Mouse (Mus musculus): Measurements from ENCODE around the gene Gm43738. TPM values are rescaled to one million over a fixed set of nuclear protein-coding genes. Genes with fewer than 3 reads are reported as not detected.
A peak's percentile ranks its signal among the peaks of the same experiment; 100 is the strongest.
"Not testable (repeated sequence)": the region's sequence is repeated elsewhere in the genome, so short reads cannot be mapped to it uniquely, and the experiment has no call there.

Gene Gm43738
- polyA plus RNA-seq, 1 experiment from 2014 or later: not detected

DNA sequence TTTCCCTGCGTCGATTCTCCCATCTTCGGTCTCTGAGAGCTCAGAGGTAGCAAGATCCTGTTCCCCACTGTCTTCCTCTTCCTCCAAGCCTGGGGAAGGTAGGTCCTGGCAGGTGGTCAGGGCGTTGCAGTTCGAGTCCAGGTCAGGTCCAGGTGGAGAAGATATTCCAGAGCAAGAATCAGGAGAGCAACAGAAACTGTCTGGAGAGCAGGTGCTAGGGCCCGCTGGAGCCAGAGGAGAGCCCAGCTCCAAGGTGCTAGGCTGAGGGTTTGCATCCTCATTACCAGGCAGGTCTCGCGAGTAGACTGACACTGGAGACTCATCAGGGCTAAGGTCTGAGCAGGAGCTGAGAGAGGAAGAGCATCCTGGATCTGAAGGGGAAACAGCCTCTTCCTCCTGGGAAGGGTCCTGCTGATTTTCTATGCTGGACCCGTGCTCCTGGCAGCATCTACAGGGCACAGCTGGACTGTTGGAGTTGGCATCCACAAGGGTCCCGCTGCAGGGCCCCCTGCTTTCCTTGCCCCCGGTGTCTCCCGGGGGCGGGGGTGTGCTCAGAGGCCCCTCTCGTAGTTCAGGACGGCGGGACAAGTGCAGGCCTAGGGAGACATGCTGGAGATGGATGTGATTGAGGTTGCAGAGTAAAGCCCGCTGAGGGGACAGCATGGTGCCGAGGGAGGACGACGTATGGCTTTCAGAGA, 8.9 kb downstream of the Gm43738 start:
- Histone ChIP-seq H3K9ac (peak overlapping the region; percentile 72), H3K36me3 (replicated peaks; ENCODE audit: control insufficient read depth, insufficient read depth) (peaks cover 55% of the 10 kb centered on the region), H3K27ac (peak overlapping the region; percentile 71), H3K4me3 (replicated peaks; ENCODE audit: low read length) (peak overlapping the region; percentile 73), H3K27me3 (ENCODE audit: control insufficient read depth, insufficient read depth, low read length) (no peaks in the 10 kb centered on the region), H3K4me2 (replicated peaks) (peak overlapping the region; percentile 98), H3K4me1 (replicated peaks; ENCODE audit: control insufficient read depth, insufficient read depth, low read length) (peaks cover 32% of the 10 kb centered on the region), H3K9me3 (ENCODE audit: control insufficient read depth, low read length) (no peaks in the 10 kb centered on the region)
- 6% methylated on average over 20 of the region's 20 CpGs for WGBS
- DNase-seq (ENCODE audit: low spot score) (no peak), ATAC-seq (ENCODE audit: low FRiP score) (no peak)

DNA sequence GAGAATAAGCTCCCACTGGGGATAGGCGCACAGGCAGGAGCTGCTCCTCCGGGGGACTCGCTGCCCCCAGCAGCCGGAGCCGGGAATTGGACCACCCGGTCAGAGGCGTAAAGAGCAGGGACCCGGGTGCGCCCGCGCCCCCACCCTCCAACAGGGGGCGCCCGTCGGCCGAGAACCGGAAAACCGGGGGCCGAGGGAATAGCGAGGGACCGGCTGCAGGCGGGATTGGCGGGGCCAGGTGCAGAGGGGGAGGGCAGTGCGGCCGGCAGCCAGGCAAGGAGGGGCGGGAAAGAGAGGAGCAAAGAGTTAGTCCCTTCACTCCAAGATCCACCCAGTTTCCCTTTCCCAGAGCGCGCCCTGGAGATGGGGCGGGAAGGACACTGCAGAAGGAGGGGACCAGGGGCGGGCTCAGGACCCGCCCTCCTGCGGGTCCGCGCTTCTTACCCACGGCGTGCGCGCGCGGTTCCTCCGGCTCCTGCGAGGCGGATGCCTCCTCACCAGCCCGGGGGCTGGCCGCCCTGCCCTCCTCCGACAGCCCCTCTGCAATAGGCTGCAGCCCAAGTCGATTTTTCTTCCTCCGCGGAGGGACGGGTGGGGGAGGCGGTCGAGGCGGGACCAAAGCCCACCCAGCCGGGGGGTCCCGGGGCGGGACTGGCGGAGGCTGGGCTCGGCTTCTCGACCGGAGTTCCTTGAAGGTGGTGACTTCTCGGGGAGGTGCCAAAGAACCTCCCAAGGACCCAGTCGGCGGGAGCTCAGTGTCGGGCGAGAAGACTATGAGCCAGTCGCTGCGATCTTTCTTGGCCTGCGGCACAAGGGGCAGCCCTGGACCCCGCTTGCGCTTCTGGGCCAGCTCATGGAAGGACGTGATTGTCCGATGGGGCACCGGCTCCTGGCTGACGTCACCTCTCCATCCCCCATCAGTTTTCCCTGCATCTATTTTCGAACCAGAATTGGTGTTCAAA, 9.9 kb downstream of the Gm43738 start:
- WGBS: under 1% methylated on average over 71 of the region's 74 CpGs
- Histone ChIP-seq H3K27me3 (ENCODE audit: control insufficient read depth, insufficient read depth, low read length) (no peaks in the 10 kb centered on the region), H3K36me3 (replicated peaks; ENCODE audit: control insufficient read depth, insufficient read depth) (peaks cover 55% of the 10 kb centered on the region), H3K27ac (peak overlapping the region; percentile 71), H3K4me3 (replicated peaks; ENCODE audit: low read length) (peak overlapping the region; percentile 73), H3K4me2 (replicated peaks) (peak overlapping the region; percentile 98), H3K4me1 (replicated peaks; ENCODE audit: control insufficient read depth, insufficient read depth, low read length) (peaks cover 32% of the 10 kb centered on the region), H3K9me3 (ENCODE audit: control insufficient read depth, low read length) (no peaks in the 10 kb centered on the region), H3K9ac (peak overlapping the region; percentile 72)
- DNase-seq (ENCODE audit: low spot score) (peak; percentile 72), ATAC-seq (ENCODE audit: low FRiP score) (peak; percentile 53; the same call in 1 of the 2 replicates)

DNA sequence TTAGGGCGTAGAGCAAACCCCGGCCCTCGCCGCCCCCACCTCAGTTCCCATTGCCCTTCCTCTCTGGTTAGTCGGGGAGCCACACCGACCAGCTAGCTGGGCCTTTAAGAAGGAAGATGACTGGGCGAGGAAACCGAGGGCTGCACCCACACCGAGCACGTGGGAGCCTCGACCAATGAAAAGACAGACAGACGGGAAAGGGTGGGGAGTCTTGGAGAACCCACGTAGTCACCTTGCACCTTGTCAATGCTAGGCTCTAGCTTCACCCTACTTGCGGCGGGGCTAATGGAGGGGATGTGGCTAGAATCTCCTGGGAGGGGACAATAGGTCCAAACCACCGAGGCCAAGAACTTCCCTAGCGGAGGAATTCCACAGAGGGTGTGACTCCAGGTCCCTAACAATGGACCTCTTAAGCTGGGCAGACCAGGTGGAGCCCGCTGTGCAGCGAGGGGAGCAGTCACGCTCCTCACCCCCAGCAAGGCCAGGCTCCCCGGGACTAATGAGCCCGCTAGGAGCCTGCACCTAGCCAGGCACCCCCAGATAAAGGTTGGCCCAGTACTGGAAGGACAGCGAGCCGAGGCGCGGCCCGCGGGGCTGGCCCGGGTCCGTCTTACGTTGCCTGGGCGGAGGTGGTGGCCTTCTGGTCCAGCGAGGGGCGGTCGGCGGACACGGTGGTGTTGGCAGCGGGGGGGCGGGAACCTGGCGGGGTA, 10.9 kb downstream of the Gm43738 start:
- under 1% methylated on average over 40 of the region's 40 CpGs for WGBS
- Histone ChIP-seq H3K9me3 (ENCODE audit: control insufficient read depth, low read length) (no peaks in the 10 kb centered on the region), H3K4me1 (replicated peaks; ENCODE audit: control insufficient read depth, insufficient read depth, low read length) (peaks cover 32% of the 10 kb centered on the region), H3K9ac (peak overlapping the region; percentile 72), H3K4me3 (replicated peaks; ENCODE audit: low read length) (peak overlapping the region; percentile 73), H3K4me2 (replicated peaks) (peak overlapping the region; percentile 98), H3K36me3 (replicated peaks; ENCODE audit: control insufficient read depth, insufficient read depth) (peaks cover 54% of the 10 kb centered on the region), H3K27me3 (ENCODE audit: control insufficient read depth, insufficient read depth, low read length) (no peaks in the 10 kb centered on the region), H3K27ac (peak overlapping the region; percentile 71)
- DNase-seq (ENCODE audit: low spot score) (peak; percentile 73), ATAC-seq (ENCODE audit: low FRiP score) (peak; percentile 69)

DNA sequence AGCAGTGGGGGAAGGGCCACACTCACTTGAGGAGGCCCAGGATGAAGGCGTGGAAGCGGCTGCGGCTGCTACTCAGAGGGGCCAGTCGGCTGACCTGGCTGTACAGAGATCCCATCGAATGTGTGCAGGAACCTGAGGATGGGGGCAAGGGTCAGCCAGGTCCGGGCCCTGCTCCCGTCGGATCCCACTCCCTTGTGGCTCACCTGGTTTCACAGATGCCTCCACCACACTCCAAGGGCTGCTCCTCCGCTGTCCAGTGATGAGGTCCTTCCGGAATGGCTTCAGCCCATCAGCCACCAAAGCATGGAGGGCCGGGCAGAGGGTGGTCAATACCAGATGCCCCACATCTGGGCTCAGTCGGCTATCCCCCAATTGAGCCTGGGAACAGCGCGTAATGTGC, 11.9 kb downstream of the Gm43738 start:
- ATAC-seq (ENCODE audit: low FRiP score) (no peak), DNase-seq (ENCODE audit: low spot score) (no peak)
- 73% methylated on average over 14 of the region's 14 CpGs for WGBS
- H3K9ac ChIP-seq: no peak overlapping the region
- H3K9me3 ChIP-seq (ENCODE audit: control insufficient read depth, low read length): no peaks in the 10 kb centered on the region
- H3K27me3 ChIP-seq (ENCODE audit: control insufficient read depth, insufficient read depth, low read length): no peaks in the 10 kb centered on the region
- H3K4me1 ChIP-seq (replicated peaks; ENCODE audit: control insufficient read depth, insufficient read depth, low read length): peaks cover 32% of the 10 kb centered on the region
- H3K4me3 ChIP-seq (replicated peaks; ENCODE audit: low read length): peak overlapping the region; percentile 73; the same call in 1 of the 2 replicates
- no peak overlapping the region for H3K27ac ChIP-seq
- peak overlapping the region; percentile 98 for H3K4me2 ChIP-seq (replicated peaks)
- H3K36me3 ChIP-seq (replicated peaks; ENCODE audit: control insufficient read depth, insufficient read depth): peaks cover 54% of the 10 kb centered on the region

DNA sequence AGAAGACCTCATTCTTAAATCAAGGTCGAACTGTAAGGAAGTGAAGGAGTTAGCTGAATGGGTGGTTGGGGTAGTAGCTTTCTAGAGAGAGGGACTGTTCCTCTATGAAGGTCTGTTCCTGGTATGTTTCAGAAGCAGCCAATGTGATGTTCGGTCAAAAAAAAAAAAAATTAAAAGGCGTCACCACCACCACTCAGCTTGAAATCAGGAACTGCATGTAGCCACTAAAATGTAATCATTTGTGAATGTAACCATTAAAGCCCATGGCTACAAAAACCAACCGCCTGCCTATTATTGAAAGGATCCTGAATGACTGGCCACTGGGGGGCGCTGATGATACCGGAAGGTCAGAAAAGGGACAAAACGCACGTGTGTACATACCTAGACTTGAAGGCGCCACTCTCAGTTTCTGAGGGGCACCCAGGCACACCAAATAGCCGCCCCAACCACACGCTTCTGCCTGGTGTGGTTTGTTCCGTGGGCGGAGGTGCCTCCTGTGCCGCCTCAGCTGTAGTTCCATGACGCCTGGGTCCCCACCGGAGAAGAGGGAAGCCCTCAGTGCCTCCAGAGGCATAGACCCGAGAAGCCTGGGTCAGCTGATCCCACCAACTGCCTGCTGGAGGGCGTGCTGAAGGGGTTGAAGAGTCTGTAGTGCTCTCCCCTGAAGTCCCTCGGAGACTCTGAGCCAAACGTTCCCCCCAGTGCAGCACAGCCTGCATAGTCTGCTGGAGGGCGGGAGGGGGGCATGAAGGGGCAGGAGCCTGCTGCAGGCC, 13.4 kb downstream of the Gm43738 start:
- Histone ChIP-seq H3K36me3 (replicated peaks; ENCODE audit: control insufficient read depth, insufficient read depth) (peaks cover 57% of the 10 kb centered on the region), H3K4me2 (replicated peaks) (no peak overlapping the region)

DNA sequence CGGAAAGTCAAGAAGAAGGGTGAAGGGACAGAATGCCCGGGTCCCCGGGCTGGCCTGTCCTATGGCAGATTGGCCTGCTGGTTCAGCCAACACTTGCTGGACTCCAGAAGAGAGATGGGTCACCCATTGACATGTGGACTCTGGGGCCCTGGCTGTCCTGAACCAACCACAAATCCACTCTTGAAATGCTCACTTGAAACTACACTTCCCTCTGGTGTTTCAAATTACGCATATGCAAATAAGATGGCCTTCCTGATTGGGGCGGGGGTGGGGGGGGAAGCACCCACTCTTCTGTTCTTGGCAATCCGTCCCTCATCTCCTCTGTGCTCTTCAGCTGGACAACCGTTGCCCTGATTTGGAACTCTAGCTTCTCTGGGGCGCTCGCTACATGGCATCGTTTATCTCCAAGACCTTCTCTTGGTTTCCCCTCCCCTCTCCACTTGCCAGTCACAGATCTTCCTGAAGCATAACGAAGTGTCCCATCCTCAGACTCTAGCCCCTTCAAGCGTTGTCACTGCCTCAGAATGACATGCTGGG, 16.2 kb downstream of the Gm43738 start:
- peaks cover 68% of the 10 kb centered on the region for H3K36me3 ChIP-seq (replicated peaks; ENCODE audit: control insufficient read depth, insufficient read depth)
- DNase-seq (ENCODE audit: low spot score): no peak

More for the DNA sequence above, 13.4 kb downstream of the Gm43738 start:
- H3K4me1 ChIP-seq (replicated peaks; ENCODE audit: control insufficient read depth, insufficient read depth, low read length): peaks cover 30% of the 10 kb centered on the region
- WGBS: 38% methylated on average over 21 of the region's 21 CpGs
- DNase-seq (ENCODE audit: low spot score): peak; percentile 85
- no peak overlapping the region for H3K27ac ChIP-seq
- no peak for ATAC-seq (ENCODE audit: low FRiP score)
- no peaks in the 10 kb centered on the region for H3K9me3 ChIP-seq (ENCODE audit: control insufficient read depth, low read length)
- no peak overlapping the region for H3K9ac ChIP-seq
- no peak overlapping the region for H3K4me3 ChIP-seq (replicated peaks; ENCODE audit: low read length)
- no peaks in the 10 kb centered on the region for H3K27me3 ChIP-seq (ENCODE audit: control insufficient read depth, insufficient read depth, low read length)

DNA sequence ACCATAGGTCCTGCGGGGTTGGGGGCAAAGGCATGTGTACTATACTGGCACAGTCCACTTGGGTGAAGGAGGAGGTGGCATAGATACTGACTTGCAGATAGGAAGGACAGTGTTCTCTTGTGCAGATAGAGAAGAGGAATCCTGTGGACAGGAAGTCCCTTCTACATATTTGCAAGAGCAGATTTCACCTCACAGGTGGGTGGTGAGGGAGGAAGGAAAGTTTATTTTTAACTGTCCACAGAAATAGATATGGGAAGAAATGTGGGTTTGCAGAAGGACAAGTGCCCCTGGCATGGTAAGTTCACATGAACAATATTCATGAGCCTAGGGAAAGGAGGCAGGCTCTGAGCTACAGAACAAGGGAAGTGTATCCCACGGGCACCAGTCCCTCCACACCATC, 16.8 kb downstream of the Gm43738 start:
- no peak overlapping the region for H3K27ac ChIP-seq
- peaks cover 2% of the 10 kb centered on the region; the same call in 1 of the 2 replicates for H3K4me1 ChIP-seq (replicated peaks; ENCODE audit: control insufficient read depth, insufficient read depth, low read length)
- H3K9me3 ChIP-seq (ENCODE audit: control insufficient read depth, low read length): no peaks in the 10 kb centered on the region
- H3K4me3 ChIP-seq (replicated peaks; ENCODE audit: low read length): no peak overlapping the region
- H3K36me3 ChIP-seq (replicated peaks; ENCODE audit: control insufficient read depth, insufficient read depth): peaks cover 72% of the 10 kb centered on the region
- no peak overlapping the region for H3K4me2 ChIP-seq (replicated peaks)
- no peak overlapping the region for H3K9ac ChIP-seq
- no peak for ATAC-seq (ENCODE audit: low FRiP score)
- H3K27me3 ChIP-seq (ENCODE audit: control insufficient read depth, insufficient read depth, low read length): no peaks in the 10 kb centered on the region
- WGBS: 86% methylated on average over 2 of the region's 2 CpGs
- no peak for DNase-seq (ENCODE audit: low spot score)

More for the DNA sequence above, 16.2 kb downstream of the Gm43738 start:
- Histone ChIP-seq H3K27ac (no peak overlapping the region), H3K9ac (no peak overlapping the region), H3K4me3 (replicated peaks; ENCODE audit: low read length) (no peak overlapping the region), H3K9me3 (ENCODE audit: control insufficient read depth, low read length) (no peaks in the 10 kb centered on the region), H3K4me2 (replicated peaks) (no peak overlapping the region), H3K4me1 (replicated peaks; ENCODE audit: control insufficient read depth, insufficient read depth, low read length) (peaks cover 8% of the 10 kb centered on the region), H3K27me3 (ENCODE audit: control insufficient read depth, insufficient read depth, low read length) (no peaks in the 10 kb centered on the region)
- ATAC-seq (ENCODE audit: low FRiP score): no peak
- 87% methylated on average over 12 of the region's 12 CpGs for WGBS

DNA sequence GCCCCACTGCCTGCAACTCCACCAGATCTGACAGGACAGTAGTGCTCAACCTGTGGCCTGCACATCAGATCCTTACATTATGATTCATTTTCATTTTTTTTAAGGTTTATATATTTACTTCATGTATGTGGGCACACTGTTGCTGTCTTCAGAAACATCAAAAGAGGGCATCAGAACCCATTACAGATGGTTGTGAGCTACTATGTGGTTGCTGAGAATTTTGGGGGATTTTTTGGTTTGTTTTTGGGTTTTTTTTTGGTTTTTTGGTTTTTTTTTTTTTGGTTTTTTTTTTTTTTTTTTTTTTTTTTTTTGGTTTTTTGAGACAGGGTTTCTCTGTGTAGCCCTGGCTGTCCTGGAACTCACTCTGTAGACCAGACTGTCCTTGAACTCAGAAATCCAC, 18.6 kb downstream of the Gm43738 start:
- H3K36me3 ChIP-seq (replicated peaks; ENCODE audit: control insufficient read depth, insufficient read depth): peaks cover 71% of the 10 kb centered on the region
- not testable (repeated sequence) for H3K4me2 ChIP-seq (replicated peaks); ATAC-seq (ENCODE audit: low FRiP score)

More for the DNA sequence above, 18.6 kb downstream of the Gm43738 start:
- not testable (repeated sequence) for H3K9ac ChIP-seq; H3K4me3 ChIP-seq (replicated peaks; ENCODE audit: low read length); H3K4me1 ChIP-seq (replicated peaks; ENCODE audit: control insufficient read depth, insufficient read depth, low read length); H3K27ac ChIP-seq; H3K27me3 ChIP-seq (ENCODE audit: control insufficient read depth, insufficient read depth, low read length); H3K9me3 ChIP-seq (ENCODE audit: control insufficient read depth, low read length); DNase-seq (ENCODE audit: low spot score)

All from hindbrain, embryonic 14.5 days (tissue).